Mouse (Mus musculus): ENCODE measurements around the gene Pgs1. TPM values are rescaled to one million over a fixed set of nuclear protein-coding genes. Genes with fewer than 3 reads are reported as not detected.

The Pgs1 gene
- polyA plus RNA-seq, 1 experiment from 2014 or later, result 14.6 TPM

- H3K4me2 ChIP-seq, result no peak overlapping the region
- H3K27me3 ChIP-seq, result no peaks in the 10 kb centered on the region
- H3K36me3 ChIP-seq (replicated peaks), result no peaks in the 10 kb centered on the region
- 67% methylated on average over 9 of the region's 9 CpGs for WGBS (ENCODE audit: insufficient replicate concordance)
- H3K9me3 ChIP-seq (replicated peaks), result no peaks in the 10 kb centered on the region
- no peak overlapping the region for H3K9ac ChIP-seq
- no peaks in the 10 kb centered on the region for H3K4me1 ChIP-seq (replicated peaks)
- no peak overlapping the region for H3K4me3 ChIP-seq (replicated peaks)
- H3K27ac ChIP-seq (replicated peaks), result no peak overlapping the region
- ATAC-seq (ENCODE audit: insufficient read depth), result no peak
Measured at GRCm38 (mm10) chr11:118031134-118031533, 45.0 kb downstream of the Pgs1 start.

- WGBS (ENCODE audit: insufficient replicate concordance), result 73% methylated on average over 13 of the region's 13 CpGs
- no peaks in the 10 kb centered on the region for H3K27me3 ChIP-seq
- H3K9me3 ChIP-seq (replicated peaks), result no peaks in the 10 kb centered on the region
- H3K4me2 ChIP-seq, result no peak overlapping the region
- ATAC-seq (ENCODE audit: insufficient read depth), result no peak
- no peak overlapping the region for H3K4me3 ChIP-seq (replicated peaks)
- H3K36me3 ChIP-seq (replicated peaks), result no peaks in the 10 kb centered on the region
- no peaks in the 10 kb centered on the region for H3K4me1 ChIP-seq (replicated peaks)
- H3K9ac ChIP-seq, result no peak overlapping the region
- no peak overlapping the region for H3K27ac ChIP-seq (replicated peaks)
Measured at GRCm38 (mm10) chr11:118034395-118034794, 48.3 kb downstream of the Pgs1 start.

- no peak overlapping the region for H3K4me3 ChIP-seq (replicated peaks)
- H3K36me3 ChIP-seq (replicated peaks), result no peaks in the 10 kb centered on the region
- WGBS (ENCODE audit: insufficient replicate concordance), result 45% methylated on average over 9 of the region's 9 CpGs
- no peak overlapping the region for H3K9ac ChIP-seq
- no peak overlapping the region for H3K4me2 ChIP-seq
- no peak overlapping the region for H3K27ac ChIP-seq (replicated peaks)
- ATAC-seq (ENCODE audit: insufficient read depth), result no peak
- no peaks in the 10 kb centered on the region for H3K9me3 ChIP-seq (replicated peaks)
- no peaks in the 10 kb centered on the region for H3K4me1 ChIP-seq (replicated peaks)
- H3K27me3 ChIP-seq, result no peaks in the 10 kb centered on the region
Measured at GRCm38 (mm10) chr11:118035068-118035467, 49.0 kb downstream of the Pgs1 start.

- no peaks in the 10 kb centered on the region for H3K9me3 ChIP-seq (replicated peaks)
- H3K4me1 ChIP-seq (replicated peaks), result no peaks in the 10 kb centered on the region
- no peaks in the 10 kb centered on the region for H3K27me3 ChIP-seq
- H3K4me2 ChIP-seq, result no peak overlapping the region
- H3K4me3 ChIP-seq (replicated peaks), result no peak overlapping the region
- H3K36me3 ChIP-seq (replicated peaks), result no peaks in the 10 kb centered on the region
- no peak overlapping the region for H3K9ac ChIP-seq
- ATAC-seq (ENCODE audit: insufficient read depth), result no peak
- H3K27ac ChIP-seq (replicated peaks), result no peak overlapping the region
- 64% methylated on average over 9 of the region's 9 CpGs for WGBS (ENCODE audit: insufficient replicate concordance)
Measured at GRCm38 (mm10) chr11:118042791-118043190, 56.7 kb downstream of the Pgs1 start.

GRCm38 (mm10) chr11:118043293-118043907, 57.3 kb downstream of the Pgs1 start:
- no peak for ATAC-seq (ENCODE audit: insufficient read depth)
- H3K4me3 ChIP-seq (replicated peaks), result no peak overlapping the region

GRCm38 (mm10) chr11:118049641-118050040, 63.5 kb downstream of the Pgs1 start:
- 29% methylated on average over 8 of the region's 8 CpGs for WGBS (ENCODE audit: insufficient replicate concordance)
- no peak overlapping the region for H3K27ac ChIP-seq (replicated peaks)

More at GRCm38 (mm10) chr11:118043293-118043907, 57.3 kb downstream of the Pgs1 start:
- H3K4me1 ChIP-seq (replicated peaks), result no peaks in the 10 kb centered on the region
- H3K27ac ChIP-seq (replicated peaks), result no peak overlapping the region
- 67% methylated on average over 14 of the region's 14 CpGs for WGBS (ENCODE audit: insufficient replicate concordance)
- H3K9me3 ChIP-seq (replicated peaks), result no peaks in the 10 kb centered on the region
- no peaks in the 10 kb centered on the region for H3K27me3 ChIP-seq
- H3K9ac ChIP-seq, result no peak overlapping the region
- no peak overlapping the region for H3K4me2 ChIP-seq
- H3K36me3 ChIP-seq (replicated peaks), result no peaks in the 10 kb centered on the region

GRCm38 (mm10) chr11:118050174-118050573, 64.1 kb downstream of the Pgs1 start:
- Histone ChIP-seq H3K9ac (no peak overlapping the region), H3K36me3 (replicated peaks) (no peaks in the 10 kb centered on the region), H3K27me3 (no peaks in the 10 kb centered on the region), H3K4me3 (replicated peaks) (no peak overlapping the region), H3K4me2 (no peak overlapping the region), H3K9me3 (replicated peaks) (no peaks in the 10 kb centered on the region), H3K4me1 (replicated peaks) (no peaks in the 10 kb centered on the region), H3K27ac (replicated peaks) (no peak overlapping the region)
- 67% methylated on average over 16 of the region's 16 CpGs for WGBS (ENCODE audit: insufficient replicate concordance)
- no peak for ATAC-seq (ENCODE audit: insufficient read depth)

More at GRCm38 (mm10) chr11:118049641-118050040, 63.5 kb downstream of the Pgs1 start:
- no peak overlapping the region for H3K9ac ChIP-seq
- no peaks in the 10 kb centered on the region for H3K9me3 ChIP-seq (replicated peaks)
- no peaks in the 10 kb centered on the region for H3K36me3 ChIP-seq (replicated peaks)
- H3K4me3 ChIP-seq (replicated peaks), result no peak overlapping the region
- H3K27me3 ChIP-seq, result no peaks in the 10 kb centered on the region
- no peak for ATAC-seq (ENCODE audit: insufficient read depth)
- H3K4me2 ChIP-seq, result no peak overlapping the region
- H3K4me1 ChIP-seq (replicated peaks), result no peaks in the 10 kb centered on the region

- 59% methylated on average over 12 of the region's 12 CpGs for WGBS (ENCODE audit: insufficient replicate concordance)
- Histone ChIP-seq H3K27me3 (0 out of 2 replicates have a peak, but pooled peaks cover 11% of the 10 kb centered on the region), H3K9ac (no peak overlapping the region), H3K9me3 (replicated peaks) (no peaks in the 10 kb centered on the region), H3K36me3 (replicated peaks) (no peaks in the 10 kb centered on the region), H3K4me2 (no peak overlapping the region), H3K4me1 (replicated peaks) (no peaks in the 10 kb centered on the region), H3K27ac (replicated peaks) (no peak overlapping the region), H3K4me3 (replicated peaks) (no peak overlapping the region)
- no peak for ATAC-seq (ENCODE audit: insufficient read depth)
Measured at GRCm38 (mm10) chr11:118058367-118058766, 72.3 kb downstream of the Pgs1 start.

- Histone ChIP-seq H3K9ac (no peak overlapping the region), H3K4me2 (no peak overlapping the region), H3K27me3 (0 out of 2 replicates have a peak, but pooled peaks cover 11% of the 10 kb centered on the region), H3K27ac (replicated peaks) (no peak overlapping the region), H3K4me1 (replicated peaks) (no peaks in the 10 kb centered on the region), H3K9me3 (replicated peaks) (no peaks in the 10 kb centered on the region), H3K4me3 (replicated peaks) (no peak overlapping the region), H3K36me3 (replicated peaks) (no peaks in the 10 kb centered on the region)
- 53% methylated on average over 10 of the region's 10 CpGs for WGBS (ENCODE audit: insufficient replicate concordance)
- ATAC-seq (ENCODE audit: insufficient read depth), result no peak
Measured at GRCm38 (mm10) chr11:118058872-118059271, 72.8 kb downstream of the Pgs1 start.

- no peak overlapping the region for H3K4me2 ChIP-seq
- H3K9me3 ChIP-seq (replicated peaks), result no peaks in the 10 kb centered on the region
- 67% methylated on average over 14 of the region's 14 CpGs for WGBS (ENCODE audit: insufficient replicate concordance)
- H3K4me1 ChIP-seq (replicated peaks), result no peaks in the 10 kb centered on the region
- H3K4me3 ChIP-seq (replicated peaks), result no peak overlapping the region
- ATAC-seq (ENCODE audit: insufficient read depth), result no peak
- H3K36me3 ChIP-seq (replicated peaks), result no peaks in the 10 kb centered on the region
- H3K27me3 ChIP-seq, result 0 out of 2 replicates have a peak, but pooled peaks cover 11% of the 10 kb centered on the region
- no peak overlapping the region for H3K27ac ChIP-seq (replicated peaks)
- H3K9ac ChIP-seq, result no peak overlapping the region
Measured at GRCm38 (mm10) chr11:118060038-118060437, 73.9 kb downstream of the Pgs1 start.

GRCm38 (mm10) chr11:118067588-118067987, 81.5 kb downstream of the Pgs1 start:
- 70% methylated on average over 8 of the region's 8 CpGs for WGBS (ENCODE audit: insufficient replicate concordance)
- H3K4me3 ChIP-seq (replicated peaks), result no peak overlapping the region
- no peak overlapping the region for H3K9ac ChIP-seq
- H3K4me2 ChIP-seq, result no peak overlapping the region
- no peaks in the 10 kb centered on the region for H3K4me1 ChIP-seq (replicated peaks)
- no peak overlapping the region for H3K27ac ChIP-seq (replicated peaks)
- no peaks in the 10 kb centered on the region for H3K27me3 ChIP-seq
- H3K9me3 ChIP-seq (replicated peaks), result no peaks in the 10 kb centered on the region
- H3K36me3 ChIP-seq (replicated peaks), result no peaks in the 10 kb centered on the region
- ATAC-seq (ENCODE audit: insufficient read depth), result no peak

- Histone ChIP-seq H3K27me3 (no peaks in the 10 kb centered on the region), H3K4me1 (replicated peaks) (no peaks in the 10 kb centered on the region), H3K4me3 (replicated peaks) (no peak overlapping the region), H3K4me2 (no peak overlapping the region), H3K9me3 (replicated peaks) (no peaks in the 10 kb centered on the region), H3K36me3 (replicated peaks) (no peaks in the 10 kb centered on the region), H3K27ac (replicated peaks) (no peak overlapping the region), H3K9ac (no peak overlapping the region)
- ATAC-seq (ENCODE audit: insufficient read depth), result no peak
- 68% methylated on average over 16 of the region's 16 CpGs for WGBS (ENCODE audit: insufficient replicate concordance)
Measured at GRCm38 (mm10) chr11:118068812-118069332, 82.8 kb downstream of the Pgs1 start.

All from liver, embryonic 15.5 days (tissue).